Mouse (Mus musculus): ENCODE measurements around the gene Cyp1a1. TPM values are rescaled to one million over a fixed set of nuclear protein-coding genes. Genes with fewer than 3 reads are reported as not detected.

Gene Cyp1a1
- polyA plus RNA-seq, 1 experiment from 2014 or later, result 0.22 TPM

GRCm38 (mm10) chr9:57644944-57645893 is 42.5 kb upstream of the Cyp1a1 start:
- H3K9ac ChIP-seq, result peak overlapping the region; percentile 96
- no peaks in the 10 kb centered on the region for H3K27me3 ChIP-seq
- peaks cover 14% of the 10 kb centered on the region; the same call in 1 of the 2 replicates for H3K36me3 ChIP-seq
- H3K4me1 ChIP-seq (replicated peaks), result peaks cover 75% of the 10 kb centered on the region
- H3K27ac ChIP-seq, result peak overlapping the region; percentile 95
- peak overlapping the region; percentile 98 for H3K4me2 ChIP-seq
- DNase-seq (peak; percentile 89), ATAC-seq (ENCODE audit: low read depth) (peak; percentile 79)
- WGBS (ENCODE audit: insufficient replicate concordance), result under 1% methylated on average over 85 of the region's 85 CpGs
- H3K4me3 ChIP-seq (replicated peaks), result peak overlapping the region; percentile 88
- H3K9me3 ChIP-seq (replicated peaks), result no peaks in the 10 kb centered on the region

GRCm38 (mm10) chr9:57646551-57647103 is 41.1 kb upstream of the Cyp1a1 start:
- H3K27me3 ChIP-seq, result no peaks in the 10 kb centered on the region
- no peak for ATAC-seq (ENCODE audit: low read depth)
- peaks cover 8% of the 10 kb centered on the region; the same call in 1 of the 2 replicates for H3K36me3 ChIP-seq
- no peaks in the 10 kb centered on the region for H3K9me3 ChIP-seq (replicated peaks)
- H3K9ac ChIP-seq, result 0 out of 2 replicates have a peak overlapping the region, but pooled peaks have one; percentile 2
- peak overlapping the region; percentile 72 for H3K27ac ChIP-seq
- DNase-seq, result no peak
- 28% methylated on average over 12 of the region's 12 CpGs for WGBS (ENCODE audit: insufficient replicate concordance)
- no peak overlapping the region for H3K4me3 ChIP-seq (replicated peaks)
- H3K4me2 ChIP-seq, result 0 out of 2 replicates have a peak overlapping the region, but pooled peaks have one; percentile 0
- peaks cover 75% of the 10 kb centered on the region for H3K4me1 ChIP-seq (replicated peaks)

GRCm38 (mm10) chr9:57647286-57648108 is 40.2 kb upstream of the Cyp1a1 start:
- Histone ChIP-seq H3K4me2 (0 out of 2 replicates have a peak overlapping the region, but pooled peaks have one; percentile 0), H3K4me3 (replicated peaks) (no peak overlapping the region), H3K36me3 (no peaks in the 10 kb centered on the region), H3K27ac (peak overlapping the region; percentile 72), H3K4me1 (replicated peaks) (peaks cover 71% of the 10 kb centered on the region), H3K27me3 (no peaks in the 10 kb centered on the region), H3K9ac (0 out of 2 replicates have a peak overlapping the region, but pooled peaks have one; percentile 2), H3K9me3 (replicated peaks) (no peaks in the 10 kb centered on the region)
- no peak for ATAC-seq (ENCODE audit: low read depth)
- 23% methylated on average over 4 of the region's 4 CpGs for WGBS (ENCODE audit: insufficient replicate concordance)
- no peak for DNase-seq

GRCm38 (mm10) chr9:57650130-57650785 is 37.5 kb upstream of the Cyp1a1 start:
- Histone ChIP-seq H3K4me2 (no peak overlapping the region), H3K27ac (peak overlapping the region; percentile 71)

GRCm38 (mm10) chr9:57650786-57651311 is 36.9 kb upstream of the Cyp1a1 start:
- Histone ChIP-seq H3K9ac (no peak overlapping the region), H3K4me3 (replicated peaks) (no peak overlapping the region), H3K36me3 (no peaks in the 10 kb centered on the region), H3K4me2 (no peak overlapping the region), H3K27me3 (no peaks in the 10 kb centered on the region), H3K4me1 (replicated peaks) (peaks cover 50% of the 10 kb centered on the region), H3K27ac (peak overlapping the region; percentile 71), H3K9me3 (replicated peaks) (no peaks in the 10 kb centered on the region)
- whole genome bisulfite sequencing (ENCODE audit: insufficient replicate concordance), result 13% methylated on average over 6 of the region's 6 CpGs
- DNase-seq (no peak), ATAC-seq (ENCODE audit: low read depth) (peak; percentile 6; the same call in 1 of the 2 replicates)

More at GRCm38 (mm10) chr9:57650130-57650785, 37.5 kb upstream of the Cyp1a1 start:
- no peaks in the 10 kb centered on the region for H3K27me3 ChIP-seq
- no peak for ATAC-seq (ENCODE audit: low read depth)
- no peaks in the 10 kb centered on the region for H3K9me3 ChIP-seq (replicated peaks)
- peaks cover 49% of the 10 kb centered on the region for H3K4me1 ChIP-seq (replicated peaks)
- no peaks in the 10 kb centered on the region for H3K36me3 ChIP-seq
- no peak for DNase-seq
- H3K4me3 ChIP-seq (replicated peaks), result no peak overlapping the region
- 67% methylated on average over 6 of the region's 6 CpGs for WGBS (ENCODE audit: insufficient replicate concordance)
- H3K9ac ChIP-seq, result no peak overlapping the region; the same call in 1 of the 2 replicates

GRCm38 (mm10) chr9:57652351-57652750 is 35.4 kb upstream of the Cyp1a1 start:
- no peak overlapping the region for H3K4me3 ChIP-seq (replicated peaks)
- H3K36me3 ChIP-seq, result no peaks in the 10 kb centered on the region
- H3K27me3 ChIP-seq, result no peaks in the 10 kb centered on the region
- ATAC-seq (ENCODE audit: low read depth) (no peak), DNase-seq (no peak)
- H3K9me3 ChIP-seq (replicated peaks), result no peaks in the 10 kb centered on the region
- peaks cover 40% of the 10 kb centered on the region for H3K4me1 ChIP-seq (replicated peaks)
- no peak overlapping the region for H3K4me2 ChIP-seq
- H3K9ac ChIP-seq, result no peak overlapping the region
- no peak overlapping the region; the same call in 1 of the 2 replicates for H3K27ac ChIP-seq
- WGBS (ENCODE audit: insufficient replicate concordance), result 66% methylated on average over 9 of the region's 9 CpGs

GRCm38 (mm10) chr9:57652855-57653254 is 34.9 kb upstream of the Cyp1a1 start:
- no peak overlapping the region for H3K4me2 ChIP-seq
- no peaks in the 10 kb centered on the region for H3K36me3 ChIP-seq
- 64% methylated on average over 3 of the region's 3 CpGs for WGBS (ENCODE audit: insufficient replicate concordance)
- no peaks in the 10 kb centered on the region for H3K27me3 ChIP-seq
- H3K27ac ChIP-seq, result no peak overlapping the region; the same call in 1 of the 2 replicates
- ATAC-seq (ENCODE audit: low read depth), result no peak
- H3K4me3 ChIP-seq (replicated peaks), result no peak overlapping the region
- DNase-seq, result no peak
- H3K9me3 ChIP-seq (replicated peaks), result no peaks in the 10 kb centered on the region
- peaks cover 37% of the 10 kb centered on the region for H3K4me1 ChIP-seq (replicated peaks)
- H3K9ac ChIP-seq, result no peak overlapping the region

- H3K4me1 ChIP-seq (replicated peaks), result peaks cover 35% of the 10 kb centered on the region
- no peak within 1 kb of the TSS for H3K4me3 ChIP-seq (replicated peaks)
- H3K9me3 ChIP-seq (replicated peaks), result no peaks in the 10 kb centered on the region
- DNase-seq (no peak), ATAC-seq (ENCODE audit: low read depth) (no peak)
- no peak within 1 kb of the TSS for H3K9ac ChIP-seq
- H3K36me3 ChIP-seq, result no peaks in the 10 kb centered on the region
- 66% methylated on average over 5 of the region's 5 CpGs for WGBS (ENCODE audit: insufficient replicate concordance)
- no peak within 1 kb of the TSS; the same call in 1 of the 2 replicates for H3K27ac ChIP-seq
- no peaks in the 10 kb centered on the region for H3K27me3 ChIP-seq
- H3K4me2 ChIP-seq, result no peak within 1 kb of the TSS
These were observed 34.4 kb upstream of the Cyp1a1 start, which contains the start of gene Csk for GRCm38 (mm10) chr9:57653283-57653682. TSS of gene Csk (minus strand) at chr9:57653631.

- WGBS (ENCODE audit: insufficient replicate concordance), result 84% methylated on average over 1 of the region's 1 CpGs
- H3K9me3 ChIP-seq (replicated peaks), result no peaks in the 10 kb centered on the region
- no peaks in the 10 kb centered on the region for H3K27me3 ChIP-seq
- ATAC-seq (ENCODE audit: low read depth) (no peak), DNase-seq (no peak)
- no peak overlapping the region for H3K4me3 ChIP-seq (replicated peaks)
- no peak overlapping the region for H3K9ac ChIP-seq
- H3K4me2 ChIP-seq, result no peak overlapping the region
- no peaks in the 10 kb centered on the region for H3K36me3 ChIP-seq
- no peak overlapping the region for H3K27ac ChIP-seq
- peaks cover 36% of the 10 kb centered on the region for H3K4me1 ChIP-seq (replicated peaks)
These were observed 32.8 kb upstream of the Cyp1a1 start for GRCm38 (mm10) chr9:57654966-57655365.

- Histone ChIP-seq H3K4me1 (replicated peaks) (peaks cover 38% of the 10 kb centered on the region), H3K4me3 (replicated peaks) (peak overlapping the region; percentile 13), H3K27me3 (no peaks in the 10 kb centered on the region), H3K9ac (peak overlapping the region; percentile 36), H3K4me2 (peak overlapping the region; percentile 50), H3K27ac (no peak overlapping the region), H3K36me3 (no peaks in the 10 kb centered on the region), H3K9me3 (replicated peaks) (no peaks in the 10 kb centered on the region)
- ATAC-seq (ENCODE audit: low read depth) (peak; percentile 50), DNase-seq (peak; percentile 85)
- WGBS (ENCODE audit: insufficient replicate concordance), result 2% methylated on average over 11 of the region's 11 CpGs
These were observed 32.0 kb upstream of the Cyp1a1 start for GRCm38 (mm10) chr9:57655749-57656148.
